Mouse (Mus musculus) MEL (cell line): ENCODE measurements around the gene Slc17a7. TPM values are rescaled to one million over a fixed set of nuclear protein-coding genes. Genes with fewer than 3 reads are reported as not detected.
A peak's percentile ranks its signal among the peaks of the same experiment; 100 is the strongest.

Source experiments
- DNase-seq: peaks from one replicate; pipeline ENCODE4 v3.0.0; 2011; ENCODE audit warnings: low read depth, low spot score
- H3K27ac ChIP-seq: 2 replicates; pipeline ENCODE4 v1.5.1; 2012; ENCODE audit warnings: low read depth, mild to moderate bottlenecking, control low read depth, low read length, moderate library complexity; ENCODE audit not compliant: control insufficient read depth
- H3K27me3 ChIP-seq, 2 experiments: fragments of 150-350 bp in 1 of 2; sonication (generic) in 1 of 2; 2 replicates each; pipeline ENCODE4 v1.6.1; 2012; ENCODE audit warnings: low read length in 2 of 2, mild to moderate bottlenecking in 2 of 2, improper control_type of control experiment in 1 of 2, moderate library complexity in 1 of 2; ENCODE audit not compliant: insufficient read depth in 2 of 2, control insufficient read depth in 1 of 2
- H3K36me3 ChIP-seq, 2 experiments: 2 replicates each; pipeline ENCODE4 v1.6.1; 2012 to 2014; ENCODE audit warnings: low read length in 2 of 2, improper control_type of control experiment in 1 of 2, inconsistent platforms in 1 of 2, mild to moderate bottlenecking in 1 of 2; ENCODE audit not compliant: insufficient read depth in 2 of 2, control insufficient read depth in 1 of 2
- H3K4me1 ChIP-seq, 2 experiments: fragments of 150-350 bp in 1 of 2; sonication (generic) in 1 of 2; 2 replicates each; pipeline ENCODE4 v1.6.1; 2012; ENCODE audit warnings: low read length in 2 of 2, improper control_type of control experiment in 1 of 2, mild to moderate bottlenecking in 1 of 2; ENCODE audit not compliant: insufficient read depth in 2 of 2, control insufficient read depth in 1 of 2
- H3K4me3 ChIP-seq, 2 experiments: fragments of 150-350 bp in 1 of 2; sonication (generic) in 1 of 2; 2 replicates each; pipeline ENCODE4 v1.5.1; 2012; ENCODE audit warnings: low read depth in 2 of 2, low read length in 2 of 2, mild to moderate bottlenecking in 2 of 2, moderate library complexity in 2 of 2, control low read depth in 1 of 2, improper control_type of control experiment in 1 of 2; ENCODE audit not compliant: control insufficient read depth in 1 of 2, insufficient read depth in 1 of 2
- H3K79me2 ChIP-seq: 2 replicates; pipeline ENCODE4 v1.6.1; 2012; ENCODE audit warnings: mild to moderate bottlenecking, low read length, moderate library complexity; ENCODE audit not compliant: control insufficient read depth, poor library complexity, insufficient read depth
- H3K9ac ChIP-seq: 2 replicates; pipeline ENCODE4 v1.6.1; 2012; ENCODE audit warnings: low read depth, mild to moderate bottlenecking, control low read depth, low read length, moderate library complexity; ENCODE audit not compliant: control insufficient read depth, poor library complexity, severe bottlenecking
- H3K9me3 ChIP-seq: fragments of 150-350 bp; sonication (generic); replicated peaks from 2 replicates; pipeline ENCODE4 v1.6.1; 2012; ENCODE audit warnings: mild to moderate bottlenecking, low read length, improper control_type of control experiment, moderate library complexity; ENCODE audit not compliant: insufficient read depth
- CHD1 ChIP-seq: IDR thresholded peaks from 2 replicates; pipeline ENCODE4 v1.6.1; 2012; ENCODE audit warnings: low read depth, mild to moderate bottlenecking, inconsistent platforms, low read length, improper control_type of control experiment
- CTCF ChIP-seq, 3 experiments: IDR thresholded peaks in 2 of 3; conservative IDR thresholded peaks in 1 of 3; 2 replicates each; pipeline ENCODE4 v1.5.1; 2011 to 2012; ENCODE audit warnings: low read length in 3 of 3, low read depth in 2 of 3, mild to moderate bottlenecking in 2 of 3, improper control_type of control experiment in 1 of 3, inconsistent platforms in 1 of 3, mixed read lengths in 1 of 3, moderate library complexity in 1 of 3; ENCODE audit not compliant: control insufficient read depth in 1 of 3, insufficient read depth in 1 of 3, poor library complexity in 1 of 3, severe bottlenecking in 1 of 3
- EP300 ChIP-seq, 2 experiments: IDR thresholded peaks; 2 replicates each; pipeline ENCODE4 v1.6.1; 2011; ENCODE audit warnings: improper control_type of control experiment in 2 of 2, low read length in 2 of 2, low read depth in 1 of 2, mild to moderate bottlenecking in 1 of 2
- GATA1 ChIP-seq: IDR thresholded peaks from 2 replicates; pipeline ENCODE4 v1.6.1; 2011; ENCODE audit warnings: low read depth, low read length, improper control_type of control experiment
- KAT2A ChIP-seq: conservative IDR thresholded peaks from 2 replicates; pipeline ENCODE4 v1.6.1; 2012; ENCODE audit warnings: low read depth, low read length, improper control_type of control experiment, inconsistent platforms
- MAZ ChIP-seq: IDR thresholded peaks from 2 replicates; pipeline ENCODE4 v1.6.1; 2012; ENCODE audit warnings: low read depth, mild to moderate bottlenecking, inconsistent platforms, low read length, improper control_type of control experiment
- MXI1 ChIP-seq: IDR thresholded peaks from 2 replicates; pipeline ENCODE4 v1.6.1; 2011; ENCODE audit warnings: mild to moderate bottlenecking, low read depth, low read length, improper control_type of control experiment
- NELFE ChIP-seq: IDR thresholded peaks from 2 replicates; pipeline ENCODE4 v1.6.1; 2011; ENCODE audit warnings: low read depth, low read length, improper control_type of control experiment
- POLR2A ChIP-seq, 2 experiments: IDR thresholded peaks; 2 replicates each; pipeline ENCODE4 v1.6.1; 2011 to 2012; ENCODE audit warnings: low read length in 2 of 2, mild to moderate bottlenecking in 2 of 2, control low read depth in 1 of 2, improper control_type of control experiment in 1 of 2, low read depth in 1 of 2, moderate library complexity in 1 of 2; ENCODE audit not compliant: control insufficient read depth in 1 of 2, insufficient read depth in 1 of 2, poor library complexity in 1 of 2
- POLR2AphosphoS2 ChIP-seq: IDR thresholded peaks from 2 replicates; pipeline ENCODE4 v1.6.1; 2011; ENCODE audit warnings: low read length, improper control_type of control experiment
- POLR2AphosphoS5 ChIP-seq: IDR thresholded peaks from 2 replicates; pipeline ENCODE4 v1.6.1; 2012; ENCODE audit warnings: low read depth, borderline replicate concordance, mild to moderate bottlenecking, inconsistent platforms, low read length, moderate library complexity, mixed read lengths
- RAD21 ChIP-seq: IDR thresholded peaks from 2 replicates; pipeline ENCODE4 v1.6.1; 2011; ENCODE audit warnings: mild to moderate bottlenecking, low read depth, low read length, improper control_type of control experiment
- RCOR1 ChIP-seq: IDR thresholded peaks from 2 replicates; pipeline ENCODE4 v1.6.1; 2012; ENCODE audit warnings: low read depth, mild to moderate bottlenecking, inconsistent platforms, low read length, improper control_type of control experiment
- TAL1 ChIP-seq: IDR thresholded peaks from 2 replicates; pipeline ENCODE4 v1.6.1; 2012; ENCODE audit warnings: mild to moderate bottlenecking, inconsistent platforms, low read length, moderate library complexity, mixed read lengths
- UBTF ChIP-seq: IDR thresholded peaks from 2 replicates; pipeline ENCODE4 v1.6.1; 2012; ENCODE audit warnings: low read depth, mild to moderate bottlenecking, inconsistent platforms, low read length, improper control_type of control experiment, moderate library complexity, borderline replicate concordance; ENCODE audit not compliant: insufficient read depth
- ZMIZ1 ChIP-seq: IDR thresholded peaks from 2 replicates; pipeline ENCODE4 v1.6.1; 2012; ENCODE audit warnings: low read depth, mild to moderate bottlenecking, inconsistent platforms, low read length, improper control_type of control experiment, moderate library complexity
- ZNF384 ChIP-seq: IDR thresholded peaks from 2 replicates; pipeline ENCODE4 v1.6.1; 2012; ENCODE audit warnings: low read depth, mild to moderate bottlenecking, inconsistent platforms, low read length, improper control_type of control experiment
- polyA plus RNA-seq, 2 experiments: library from polyadenylated mRNA; stranded (reverse) in 1 of 2; unstranded in 1 of 2; fragments of >175 nt in 1 of 2; fragments of >200 nt in 1 of 2; gene quantifications; 2 replicates each; pipeline versions ENCODE4 v1.2.1 to v1.2.4; 2012; ENCODE audit warnings: low replicate concordance in 2 of 2, low read depth in 1 of 2; ENCODE audit not compliant: insufficient read length in 2 of 2, insufficient read depth in 1 of 2, missing spikeins in 1 of 2
- total RNA-seq: library from RNA; depleted of rRNA; stranded (reverse); fragments of 300-350 nt; gene quantifications from 2 replicates; pipeline ENCODE4 v1.2.3, GENCODE M21; 2012

Gene Slc17a7
- total and polyA plus RNA-seq, 3 experiments: 0.23 to 1.0 TPM; not detected in 1

DNA sequence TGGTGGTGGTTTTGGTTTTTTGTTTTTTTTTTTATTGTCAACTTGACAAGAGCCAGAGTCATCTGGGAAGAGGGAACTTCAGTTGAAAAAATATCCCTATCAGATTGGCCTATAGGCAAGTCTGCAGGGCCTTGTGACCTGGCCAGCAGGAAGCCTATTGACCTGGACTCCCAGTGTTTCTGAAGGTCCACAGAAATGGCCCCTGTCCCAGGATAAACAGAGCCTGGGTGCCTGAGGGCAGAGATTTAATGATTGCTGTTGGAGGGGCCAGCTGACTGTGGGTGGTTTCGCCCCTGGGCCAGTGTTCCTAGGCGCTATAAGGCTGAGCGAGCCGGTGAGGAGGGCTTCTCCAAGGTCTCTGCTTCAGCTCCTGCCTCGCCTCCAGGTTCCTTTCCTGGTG lies 50.0 kb downstream of the Slc17a7 start:
- no peaks in the 10 kb centered on the region for H3K9me3 ChIP-seq
- H3K36me3 ChIP-seq: peaks cover 0 to 14% of the 10 kb centered on the region in 2 experiments; a peak in 2 of 4 replicates
- H3K27me3 ChIP-seq: no peaks in the 10 kb centered on the region
- no peaks in the 10 kb centered on the region for H3K79me2 ChIP-seq
- H3K9ac ChIP-seq: no peak overlapping the region
- TF ChIP-seq ZNF384 (peak; percentile 45), KAT2A (no peak)
- TF ChIP-seq, all 39 proteins: peak for 1
- no peak overlapping the region for H3K4me3 ChIP-seq
- DNase-seq: no peak
- no peak overlapping the region for H3K27ac ChIP-seq
- H3K4me1 ChIP-seq: peaks cover 10 to 31% of the 10 kb centered on the region in 2 experiments

DNA sequence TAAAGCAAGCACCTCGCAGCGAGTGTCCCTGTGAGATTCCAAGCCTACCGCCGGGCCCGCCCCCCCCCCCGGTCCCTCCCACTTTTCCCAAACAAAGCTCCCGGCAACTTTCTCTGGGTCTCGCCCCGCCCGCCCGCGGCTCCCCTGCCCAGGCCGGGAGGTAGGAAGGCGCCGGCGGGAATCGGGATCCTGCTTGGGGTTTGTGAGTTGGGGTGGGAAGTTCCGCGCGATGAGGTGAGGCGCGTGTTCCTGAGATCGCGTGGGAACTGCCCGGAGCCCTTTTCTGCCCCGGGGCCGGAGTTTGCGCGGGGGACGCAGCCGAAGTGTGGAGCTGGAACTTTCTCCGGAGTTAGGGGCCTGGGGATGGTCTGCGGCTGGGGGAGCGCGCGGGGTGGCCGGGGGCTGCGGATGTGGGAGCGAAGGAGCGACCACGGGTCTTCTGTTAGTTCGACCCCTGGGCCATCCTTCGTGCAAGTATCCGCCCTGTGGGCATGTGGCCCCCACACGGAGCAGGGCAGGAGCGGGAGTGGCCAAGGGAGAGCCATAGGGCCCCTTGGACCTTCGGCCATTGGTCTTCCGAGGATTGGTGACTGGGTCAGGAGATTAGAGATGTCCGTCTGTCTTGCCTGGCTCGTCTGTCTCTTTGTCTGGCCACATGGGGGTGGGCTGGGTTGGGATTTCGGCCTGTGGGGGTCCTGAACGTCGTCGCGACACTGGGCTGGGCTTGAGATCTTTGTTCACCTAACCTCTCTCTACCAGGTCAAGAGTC lies 52.1 kb downstream of the Slc17a7 start, which contains the start of gene Tead2:
TSS of gene Tead2 (plus strand) at position 81 of the 769 bp plus-strand sequence.
- peaks cover 10 to 26% of the 10 kb centered on the region in 2 experiments for H3K4me1 ChIP-seq
- DNase-seq: no peak
- H3K9ac ChIP-seq: no peak within 1 kb of the TSS
- no peak within 1 kb of the TSS for H3K4me3 ChIP-seq
- no peak within 1 kb of the TSS for H3K27ac ChIP-seq
- no peaks in the 10 kb centered on the region for H3K9me3 ChIP-seq
- TF ChIP-seq RAD21: no peak
- no peak for TF ChIP-seq POLR2AphosphoS5
- no peak for TF ChIP-seq CTCF (IDR thresholded peaks at IDR 0.05 in 2 of 3, conservative IDR thresholded peaks at IDR 0.05 in 1 of 3; ENCODE audit: control insufficient read depth in 1 of 3, insufficient read depth in 1 of 3, low read depth in 2 of 3, low read length in 3 of 3, poor library complexity in 1 of 3, severe bottlenecking in 1 of 3)
- TF ChIP-seq EP300 (IDR thresholded peaks at IDR 0.05; ENCODE audit: low read depth in 1 of 2, low read length in 2 of 2): no peak
- no peak for TF ChIP-seq NELFE
- no peak for TF ChIP-seq TAL1
- no peak for TF ChIP-seq ZMIZ1
- TF ChIP-seq UBTF: no peak
- TF ChIP-seq POLR2AphosphoS2: no peak
- no peak for TF ChIP-seq POLR2A (IDR thresholded peaks at IDR 0.05; ENCODE audit: control insufficient read depth in 1 of 2, insufficient read depth in 1 of 2, low read depth in 1 of 2, low read length in 2 of 2, poor library complexity in 1 of 2)
- no peak for TF ChIP-seq GATA1
- no peak for TF ChIP-seq MXI1
- TF ChIP-seq MAZ: no peak
- no peak for TF ChIP-seq RCOR1
- no peak for TF ChIP-seq CHD1
- H3K36me3 ChIP-seq: peaks cover 0 to 11% of the 10 kb centered on the region in 2 experiments; a peak in 2 of 4 replicates
- H3K79me2 ChIP-seq: no peaks in the 10 kb centered on the region
- H3K27me3 ChIP-seq: no peaks in the 10 kb centered on the region
